Mouse (Mus musculus) lung, adult 2 months (tissue): ENCODE measurements around the gene Mtif3. TPM values are rescaled to one million over a fixed set of nuclear protein-coding genes. Genes with fewer than 3 reads are reported as not detected.
A peak's percentile ranks its signal among the peaks of the same experiment; 100 is the strongest.

Experiments
- DNase-seq: peaks from one replicate; pipeline ENCODE4 v3.0.0; 2022
- H3K4me1 ChIP-seq: fragments of 200-500 bp; 2 replicates; pipeline ENCODE4 v1.6.1; 2011; ENCODE audit warnings: low read length; ENCODE audit not compliant: control insufficient read depth, insufficient read depth
- H3K4me3 ChIP-seq: fragments of 200-500 bp; replicated peaks from 2 replicates; pipeline ENCODE3; 2011; ENCODE audit warnings: low read depth, mild to moderate bottlenecking, control low read depth, low read length; ENCODE audit errors: extremely low read depth
- CTCF ChIP-seq: fragments of 200-500 bp; IDR thresholded peaks from 2 replicates; pipeline ENCODE4 v1.5.1; 2011; ENCODE audit warnings: mild to moderate bottlenecking, low read length, control low read depth; ENCODE audit not compliant: insufficient read depth
- POLR2A ChIP-seq: fragments of 200-500 bp; IDR thresholded peaks from 2 replicates; pipeline ENCODE4 v1.6.1; 2011; ENCODE audit warnings: low read depth, mild to moderate bottlenecking, control low read depth, low read length, borderline replicate concordance; ENCODE audit errors: extremely low read depth
- WGBS: fragments of 180-500 bp; shearing (Covaris S2); methylation state at CpG from one replicate; pipeline ENCODE4 v1.1.7; 2018; 5-methylcytosine and 5-hydroxymethylcytosine counted together
- polyA plus RNA-seq: library from polyadenylated mRNA; depleted of rRNA; stranded (reverse); fragments of >200 nt; gene quantifications from 2 replicates; pipeline ENCODE4 v1.2.3, GENCODE M21; 2012; rRNA removed

Mtif3 gene
- polyA plus RNA-seq, 1 experiment, result 8.6 TPM

GRCm38 (mm10) chr5:146905486-146906172, 58.0 kb downstream of the Mtif3 start:
- H3K4me3 ChIP-seq, result no peak overlapping the region
- no peaks in the 10 kb centered on the region for H3K4me1 ChIP-seq
- TF ChIP-seq CTCF (peak; percentile 80), POLR2A (no peak)
- 24% methylated on average over 14 of the region's 14 CpGs for WGBS
- peak; percentile 80 for DNase-seq

- Histone ChIP-seq H3K4me1 (no peaks in the 10 kb centered on the region), H3K4me3 (no peak overlapping the region)
- WGBS, result 18% methylated on average over 8 of the region's 8 CpGs
- peak; percentile 73 for DNase-seq
- TF ChIP-seq CTCF (peak; percentile 55; the same call in 1 of the 2 replicates), POLR2A (no peak)
These were observed 59.2 kb downstream of the Mtif3 start for GRCm38 (mm10) chr5:146904404-146904803.

Other genes starting within 250 kb of the Mtif3 start
- 9.8 and 14.9 TPM in 2 replicates for gene Usp12, start 168.8 kb downstream of the Mtif3 start, polyA plus RNA-seq
- gene Rpl21, start 130.9 kb downstream of the Mtif3 start, polyA plus RNA-seq, result 43.4 and 72.0 TPM in 2 replicates
- 20.5 and 26.7 TPM in 2 replicates for gene Rasl11a, start 118.7 kb downstream of the Mtif3 start, polyA plus RNA-seq
- gene Gtf3a, start 15.1 kb downstream of the Mtif3 start, polyA plus RNA-seq, result 35.2 and 52.8 TPM in 2 replicates
- gene Lnx2, start 112.8 kb upstream of the Mtif3 start, polyA plus RNA-seq, result 57.3 and 80.7 TPM in 2 replicates
- gene Polr1d, start 113.2 kb upstream of the Mtif3 start, polyA plus RNA-seq, result 31.6 and 36.8 TPM in 2 replicates
- not detected in 2 replicates for gene Gsx1, start 224.9 kb upstream of the Mtif3 start, polyA plus RNA-seq